Mouse (Mus musculus) cerebellum, postnatal 36 days (tissue): ENCODE measurements around the gene Gpr3.

Source experiments
- DNase-seq, 2 experiments: peaks; one replicate each; pipeline ENCODE4 v3.0.0; 2021 to 2022; ENCODE audit warnings: mixed read lengths in 2 of 2

Gpr3 gene

DNA sequence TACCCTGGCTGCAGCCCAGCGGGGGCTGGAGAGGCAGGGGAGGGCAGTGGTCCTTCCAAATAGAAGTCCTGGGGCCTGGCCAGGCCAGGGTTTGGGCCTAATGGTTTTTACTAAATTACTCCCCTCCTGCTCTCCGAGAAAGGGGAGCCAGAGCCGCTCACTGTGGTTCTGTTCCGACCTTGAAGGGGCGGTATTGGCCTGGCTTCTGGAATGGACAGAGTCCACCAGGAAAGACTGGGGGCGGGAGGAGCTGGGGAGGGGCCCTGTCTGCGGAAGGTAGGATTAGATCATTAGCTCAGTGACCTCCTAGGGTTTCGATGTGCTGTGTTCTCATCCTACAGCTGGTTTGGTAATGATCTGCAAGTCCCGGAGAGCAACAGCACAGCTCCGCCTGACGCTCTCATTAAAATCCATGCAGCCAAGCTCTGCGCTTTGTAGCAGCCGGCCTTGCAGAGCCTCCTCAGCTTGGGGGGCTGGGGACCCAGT lies 14.5 kb downstream of the Gpr3 start:
- DNase-seq, result no peak

DNA sequence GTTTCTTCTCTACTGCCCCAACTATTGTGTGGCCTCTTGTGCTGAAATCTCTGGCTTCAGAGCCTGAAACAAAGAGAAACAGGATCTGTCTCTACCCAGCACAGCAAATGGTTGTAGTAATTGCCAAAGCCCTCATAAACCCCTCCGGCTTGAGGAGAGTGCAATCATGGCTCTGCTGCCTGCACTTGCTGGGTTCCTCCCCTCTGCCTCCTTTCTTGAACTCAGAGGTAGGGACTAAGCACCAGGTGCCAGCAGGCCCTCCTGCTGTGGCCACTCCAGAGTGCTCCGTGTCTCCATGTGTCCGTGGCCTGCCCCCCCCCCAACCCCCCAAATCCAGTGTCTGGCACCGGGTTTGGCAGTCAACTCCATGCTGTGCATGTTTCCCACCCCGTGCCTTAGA lies 15.0 kb downstream of the Gpr3 start:
- no peak for DNase-seq

DNA sequence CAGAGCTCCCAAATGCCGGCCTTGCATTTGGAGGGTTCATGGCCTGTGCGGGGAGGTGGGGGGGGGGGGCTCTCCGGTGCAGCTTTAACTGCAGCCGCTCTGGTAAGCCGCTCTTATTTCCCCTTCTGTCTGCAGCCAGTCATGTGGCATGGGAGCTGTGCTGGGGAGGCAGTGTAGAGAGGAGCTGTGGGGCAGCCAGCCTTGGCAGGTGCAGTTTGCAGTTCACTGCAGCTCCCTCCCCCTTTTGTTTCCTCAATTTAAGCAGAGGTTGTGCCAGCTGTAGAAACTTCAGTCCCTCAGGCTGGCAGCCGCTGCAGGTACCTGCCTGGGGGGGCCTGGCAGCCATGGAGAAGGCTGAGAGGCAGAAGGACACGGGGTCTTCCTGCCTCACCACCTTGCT lies 15.5 kb downstream of the Gpr3 start:
- DNase-seq, result no peak

DNA sequence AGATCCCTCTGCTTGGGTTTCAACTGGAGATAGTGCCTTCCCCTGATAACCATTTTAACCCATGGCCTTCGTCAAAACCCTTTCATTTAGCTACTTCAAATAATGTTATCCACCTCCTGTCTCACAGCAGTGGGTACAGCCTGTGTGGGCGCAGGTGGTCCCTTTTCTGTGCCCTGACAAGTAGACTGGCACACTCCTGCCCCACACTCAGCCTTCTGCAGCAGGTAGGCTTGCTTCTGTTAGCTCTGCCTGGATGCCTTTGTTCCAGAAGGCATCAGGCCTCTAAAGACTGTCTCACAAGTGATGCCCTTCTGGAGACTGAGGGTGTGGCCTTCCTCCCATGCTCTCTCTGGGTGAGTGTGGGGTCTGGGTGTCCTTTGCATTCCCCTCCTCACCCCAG lies 16.2 kb downstream of the Gpr3 start:
- no peak for DNase-seq

DNA sequence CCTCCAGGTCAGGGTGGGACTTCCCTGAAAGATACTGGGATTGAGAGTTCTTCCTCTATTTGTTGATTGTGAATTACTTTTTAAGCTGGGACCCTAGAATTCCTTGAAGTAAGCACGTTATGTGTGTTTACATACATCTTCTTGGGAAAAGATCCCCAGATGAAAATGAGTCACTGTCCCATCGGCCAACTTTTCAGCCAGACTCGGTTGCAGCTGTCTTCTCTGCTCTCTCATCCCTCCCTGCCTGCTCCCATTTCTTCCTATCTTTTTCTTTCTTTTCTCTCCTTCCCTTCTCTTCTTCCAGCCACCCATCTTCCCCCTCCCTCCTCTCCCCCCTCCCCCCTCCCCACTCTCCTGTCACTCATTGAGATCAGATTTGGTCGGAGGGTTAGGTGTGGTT lies 17.3 kb downstream of the Gpr3 start:
- no peak for DNase-seq

DNA sequence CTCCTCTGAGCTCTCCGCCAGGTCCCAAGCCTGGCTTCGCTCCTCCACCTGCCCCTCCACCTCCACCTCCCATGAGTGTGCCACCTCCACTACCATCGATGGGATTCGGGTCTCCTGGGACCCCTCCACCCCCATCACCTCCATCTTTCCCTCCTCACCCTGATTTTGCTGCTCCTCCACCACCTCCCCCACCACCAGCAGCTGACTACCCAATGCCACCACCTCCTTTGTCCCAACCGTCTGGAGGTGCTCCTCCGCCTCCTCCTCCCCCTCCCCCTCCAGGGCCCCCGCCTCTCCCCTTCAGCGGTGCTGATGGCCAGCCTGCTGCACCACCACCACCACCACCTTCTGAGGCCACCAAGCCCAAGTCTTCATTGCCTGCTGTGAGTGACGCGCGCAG lies 17.9 kb downstream of the Gpr3 start:
- DNase-seq, result no peak

GRCm38 (mm10) chr4:133189396-133189795 lies 22.9 kb downstream of the Gpr3 start:
- DNase-seq, result no peak

DNA sequence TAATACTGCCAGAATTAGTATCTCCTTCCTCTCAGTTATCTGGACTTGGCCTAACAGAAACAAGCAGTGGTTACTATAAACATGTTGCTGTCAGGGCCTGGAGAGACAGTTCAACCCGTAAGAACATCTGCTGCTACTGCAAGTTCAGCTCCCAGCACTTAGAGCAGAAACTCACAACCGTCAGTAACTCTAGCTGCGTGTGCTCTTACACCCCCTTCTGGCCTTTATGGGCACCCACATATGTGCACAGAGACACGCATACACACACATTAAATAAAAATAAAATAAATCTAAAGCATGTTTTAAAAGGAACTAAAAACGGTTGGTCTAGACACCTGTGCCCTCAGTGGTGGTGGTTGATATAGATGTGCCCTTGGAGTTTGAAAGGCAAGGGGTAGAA lies 25.5 kb downstream of the Gpr3 start:
- DNase-seq, result no peak

DNA sequence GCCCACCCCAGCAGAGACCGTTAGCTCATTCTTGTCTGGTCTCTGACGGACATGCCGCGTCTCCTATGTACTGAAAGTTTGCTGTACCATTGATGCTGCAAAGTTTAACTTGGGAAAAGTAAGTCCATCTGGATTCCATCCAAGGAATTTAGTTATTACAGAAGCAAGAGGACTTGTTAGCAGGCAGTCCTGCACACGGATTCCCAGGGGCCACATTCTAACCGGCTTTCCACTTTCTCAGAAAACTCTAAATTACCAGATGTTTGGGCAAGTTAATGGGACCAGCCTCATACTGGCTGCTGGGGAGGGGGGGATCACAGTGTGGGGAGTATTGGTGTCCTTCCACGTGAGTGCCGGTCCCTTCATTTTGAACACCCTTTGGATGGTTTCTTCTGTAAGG lies 26.4 kb downstream of the Gpr3 start:
- DNase-seq, result no peak

DNA sequence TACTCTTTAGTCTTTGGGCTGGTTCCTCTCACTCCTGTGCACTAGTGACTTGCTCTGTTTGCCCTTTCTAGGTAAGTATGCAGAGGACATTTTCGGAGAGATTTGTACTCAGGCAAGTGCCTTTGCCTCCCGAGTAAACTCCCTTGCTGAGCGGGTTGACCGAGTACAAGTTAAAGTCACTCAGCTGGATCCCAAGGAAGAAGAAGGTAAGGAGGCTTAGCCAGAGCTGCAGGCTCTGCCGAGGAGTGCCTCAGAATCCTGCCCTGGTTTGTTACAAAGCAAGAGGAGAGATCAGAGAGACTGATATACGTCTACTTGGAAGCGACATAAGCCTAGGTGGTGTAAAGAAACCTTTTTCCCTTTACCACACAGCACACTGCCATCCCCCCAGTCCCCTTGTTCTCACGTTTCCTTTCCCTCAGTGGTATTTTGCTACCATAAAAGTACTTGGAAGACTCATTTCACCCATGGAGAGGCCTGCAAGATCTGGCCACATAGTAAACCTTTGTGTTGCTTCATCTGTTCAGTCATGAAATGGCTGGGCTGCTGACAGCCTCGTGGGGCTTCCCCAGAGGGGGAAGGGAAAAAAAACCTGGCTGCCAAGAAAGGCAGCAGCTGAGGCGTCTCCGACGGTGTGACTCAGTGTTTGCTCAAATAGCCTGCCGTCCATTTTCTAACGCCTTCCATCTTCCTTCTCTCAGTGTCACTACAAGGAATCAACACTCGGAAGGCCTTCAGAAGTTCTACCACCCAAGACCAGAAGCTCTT lies 27.3 kb downstream of the Gpr3 start:
- DNase-seq, result no peak

DNA sequence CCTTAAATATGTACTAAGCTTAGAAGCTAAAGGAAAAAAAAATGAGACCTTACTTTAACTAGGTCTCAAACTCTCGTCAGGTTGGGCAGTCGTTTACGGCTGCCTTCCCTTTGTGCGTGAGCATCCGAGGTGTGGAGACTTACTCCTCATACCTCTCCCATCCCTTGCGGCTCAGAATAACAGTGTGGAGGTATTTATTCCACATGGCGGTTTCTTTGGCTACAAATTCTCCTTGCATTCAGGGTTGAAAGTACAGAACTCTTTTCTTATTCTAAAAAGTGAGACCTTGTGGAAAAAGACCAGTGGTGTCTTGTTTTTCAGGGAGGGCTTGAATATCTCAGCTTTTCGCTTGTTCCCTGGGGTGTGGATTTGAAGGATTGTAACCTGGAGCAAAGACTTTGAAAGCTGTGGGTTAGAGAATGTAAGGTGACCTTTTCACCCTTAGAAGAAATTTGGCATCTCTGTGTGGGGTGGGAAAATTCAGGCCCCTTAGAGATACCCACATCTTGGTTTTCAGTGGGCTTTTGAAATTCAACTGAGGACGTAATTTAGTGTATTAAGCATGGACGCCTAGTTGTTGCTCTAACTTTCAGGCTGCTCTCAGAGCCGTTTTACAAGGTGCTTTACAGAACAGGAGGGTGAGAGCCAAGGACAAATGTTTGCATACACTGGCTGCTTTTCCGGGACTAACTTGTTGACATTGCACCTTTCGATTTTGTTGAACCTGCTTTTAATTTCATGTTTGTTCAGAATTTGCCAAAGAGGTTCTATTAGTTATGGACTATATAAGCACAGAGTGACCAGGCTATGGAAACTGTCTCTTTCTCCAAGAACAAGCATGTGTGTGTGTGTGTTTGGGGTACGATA lies 28.1 kb downstream of the Gpr3 start:
- DNase-seq, result no peak

DNA sequence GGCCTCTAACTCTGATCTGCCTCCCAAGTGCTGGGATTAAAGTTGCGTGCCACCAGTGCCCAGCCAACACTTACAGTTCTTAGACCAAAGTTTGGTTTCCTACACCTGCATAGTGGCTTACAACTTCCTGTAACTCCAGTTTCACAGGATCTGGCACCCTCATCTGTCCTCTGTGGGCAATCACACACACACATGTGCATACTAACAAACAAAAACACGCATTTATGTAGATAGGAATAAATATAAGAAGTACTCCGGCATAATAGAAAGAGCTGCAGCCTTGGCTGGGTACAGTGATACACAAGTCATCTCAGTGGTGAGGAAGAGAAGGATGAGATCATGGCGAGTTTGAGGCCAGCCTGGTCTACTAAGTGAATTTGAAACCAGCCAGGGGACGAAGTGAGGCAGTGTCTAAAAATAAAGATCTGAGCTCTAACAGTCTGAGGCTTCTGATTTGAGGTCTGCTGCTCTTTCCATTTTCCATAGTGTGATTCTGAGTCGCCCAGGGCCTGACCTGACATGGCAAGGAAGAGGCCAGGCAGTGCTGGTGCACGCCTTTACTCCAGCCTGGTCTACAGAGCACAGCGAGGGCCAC lies 29.8 kb downstream of the Gpr3 start:
- no peak for DNase-seq

GRCm38 (mm10) chr4:133179258-133179657 lies 33.1 kb downstream of the Gpr3 start:
- no peak for DNase-seq

DNA sequence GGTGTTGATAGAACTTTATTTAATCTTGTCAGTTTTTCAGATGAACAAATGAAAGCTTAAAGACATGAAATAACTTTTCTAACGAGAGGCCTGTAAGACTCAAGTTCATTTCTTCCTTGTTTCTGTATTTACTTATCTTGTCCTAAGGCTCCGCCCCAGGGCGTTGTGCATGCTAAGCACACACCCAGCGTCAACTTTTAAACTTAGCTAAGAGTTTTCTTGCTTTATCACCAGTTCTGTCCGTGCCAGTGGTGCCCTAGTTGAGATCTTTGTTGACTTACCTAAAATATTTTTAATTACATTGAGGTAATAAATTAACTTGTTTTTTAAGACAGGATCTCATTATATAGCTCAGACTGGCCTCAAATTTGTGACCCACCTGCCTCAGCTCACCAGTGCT lies 34.0 kb downstream of the Gpr3 start:
- no peak for DNase-seq

GRCm38 (mm10) chr4:133176761-133177403 lies 35.5 kb downstream of the Gpr3 start:
- DNase-seq, result peak in 1 of 2 experiments; percentile 14

GRCm38 (mm10) chr4:133175998-133176760 lies 36.2 kb downstream of the Gpr3 start:
- peak in 1 of 2 experiments; percentile 38 for DNase-seq

DNA sequence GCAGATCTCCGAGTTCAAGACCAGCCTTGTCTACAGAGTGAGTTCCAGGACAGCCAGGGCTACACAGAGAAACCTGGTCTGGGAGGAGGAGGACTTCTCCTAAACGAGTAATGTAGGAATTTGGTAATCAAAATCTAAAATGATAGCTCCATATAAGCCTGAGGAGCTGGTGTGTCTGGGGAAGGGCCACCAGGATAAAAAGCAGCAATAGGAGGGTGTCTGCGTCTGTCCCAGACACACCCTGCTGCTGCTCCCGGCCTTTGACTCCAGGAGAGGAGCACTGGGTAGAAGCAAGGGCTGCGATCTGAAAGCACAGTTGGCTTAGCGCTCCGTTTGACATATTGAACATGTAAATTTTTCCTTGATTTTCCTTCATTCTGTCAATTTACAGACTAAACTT lies 37.1 kb downstream of the Gpr3 start:
- DNase-seq, result no peak

- DNase-seq, result no peak
Measured at GRCm38 (mm10) chr4:133174361-133174760, 38.0 kb downstream of the Gpr3 start.

- no peak for DNase-seq
Measured at GRCm38 (mm10) chr4:133172451-133172850, 39.9 kb downstream of the Gpr3 start.

- DNase-seq, result no peak
Measured at GRCm38 (mm10) chr4:133170616-133171015, 41.7 kb downstream of the Gpr3 start.

- no peak for DNase-seq
Measured at GRCm38 (mm10) chr4:133170056-133170524, 42.2 kb downstream of the Gpr3 start.
